Mouse (Mus musculus) megakaryocyte, adult 5-6 weeks (primary cell): ENCODE results near the gene Gm9767. TPM values are rescaled to one million over a fixed set of nuclear protein-coding genes. Genes with fewer than 3 reads are reported as not detected.

ENCODE experiments used
- ATAC-seq: 2 replicates; pipeline ENCODE4 v1.8.0; 2016; ENCODE audit warnings: mild to moderate bottlenecking, inconsistent platforms; ENCODE audit not compliant: poor library complexity, severe bottlenecking
- total RNA-seq, 2 experiments: library from RNA; stranded (forward) in 1 of 2; stranded (reverse) in 1 of 2; fragments of 153-499, 151-499 nt in 1 of 2; fragments of 221-1000, 200-1000 nt in 1 of 2; gene quantifications; 2 replicates each; pipeline versions ENCODE4 v1.2.3 to v1.2.4; 2015 to 2017

The Gm9767 gene
- total RNA-seq (2015) (not detected in 2 replicates), total RNA-seq (2017) (not detected in 2 replicates)

- ATAC-seq = no peak
Measured at GRCm38 (mm10) chr10:26077671-26078481, at the start of gene Gm9767. Gm9767 (plus strand) TSS chr10:26078255.

GRCm38 (mm10) chr10:26034931-26035330, 43.1 kb upstream of the Gm9767 start:
- no peak for ATAC-seq

- ATAC-seq = no peak
Measured at GRCm38 (mm10) chr10:26051177-26051576, 26.9 kb upstream of the Gm9767 start.

- ATAC-seq = no peak
Measured at GRCm38 (mm10) chr10:26059662-26060307, 18.3 kb upstream of the Gm9767 start.

GRCm38 (mm10) chr10:26063071-26063470, 15.0 kb upstream of the Gm9767 start:
- ATAC-seq = no peak

GRCm38 (mm10) chr10:26071986-26072385, 6.1 kb upstream of the Gm9767 start:
- ATAC-seq = no peak

- ATAC-seq = no peak
Measured at GRCm38 (mm10) chr10:26076949-26077348, 1.1 kb upstream of the Gm9767 start.

GRCm38 (mm10) chr10:26078521-26079142, 577 bp downstream of the Gm9767 start, which contains the start of gene Tmem200a:
Tmem200a (minus strand) TSS chr10:26079052.
- no peak for ATAC-seq

GRCm38 (mm10) chr10:26079678-26080077, 1.6 kb downstream of the Gm9767 start:
- ATAC-seq = no peak

- no peak for ATAC-seq
Measured at GRCm38 (mm10) chr10:26082081-26082480, 4.0 kb downstream of the Gm9767 start.

GRCm38 (mm10) chr10:26103330-26103982, 25.4 kb downstream of the Gm9767 start:
- no peak for ATAC-seq

- ATAC-seq = no peak
Measured at GRCm38 (mm10) chr10:26114409-26114808, 36.4 kb downstream of the Gm9767 start.

GRCm38 (mm10) chr10:26119067-26119821, 41.2 kb downstream of the Gm9767 start:
- no peak for ATAC-seq

- ATAC-seq = no peak
Measured at GRCm38 (mm10) chr10:26119822-26120183, 41.7 kb downstream of the Gm9767 start.

Other genes starting within 250 kb of the Gm9767 start
- not detected in 2 replicates for gene Tmem200a, start 797 bp downstream of the Gm9767 start, total RNA-seq (2015)
- gene Tmem200a, start 797 bp downstream of the Gm9767 start, total RNA-seq (2017) = not detected in 2 replicates
- 1.8 and 3.9 TPM in 2 replicates for gene Samd3, start 151.5 kb downstream of the Gm9767 start, total RNA-seq (2015)
- gene Samd3, start 151.5 kb downstream of the Gm9767 start, total RNA-seq (2017) = 4.2 and 5.7 TPM in 2 replicates